Mouse (Mus musculus) hindbrain, embryonic 14.5 days (tissue): Measurements from ENCODE around the gene Pign. TPM values are rescaled to one million over a fixed set of nuclear protein-coding genes. Genes with fewer than 3 reads are reported as not detected.

Experiments used
- ATAC-seq: fragments of 200-750 bp; cut with Nextera tagmentation; 2 replicates; pipeline ENCODE4 v1.8.0; 2017; ENCODE audit warnings: moderate number of reproducible peaks, mild to moderate bottlenecking, moderate TSS enrichment, moderate library complexity; ENCODE audit not compliant: low FRiP score
- DNase-seq: peaks from one replicate; pipeline ENCODE4 v3.0.0-alpha.2; 2015; ENCODE audit warnings: low spot score
- H3K27ac ChIP-seq: fragments of 300-500 bp; sonication (generic); 2 replicates; pipeline ENCODE4 v1.5.1; 2014; ENCODE audit warnings: mild to moderate bottlenecking, moderate library complexity
- H3K27me3 ChIP-seq: fragments of 300-500 bp; sonication (generic); 2 replicates; pipeline ENCODE4 v1.6.1; 2014; ENCODE audit warnings: mild to moderate bottlenecking, low read length, mixed read lengths; ENCODE audit not compliant: control insufficient read depth, insufficient read depth
- H3K36me3 ChIP-seq: fragments of 300-500 bp; sonication (generic); replicated peaks from 2 replicates; pipeline ENCODE4 v1.6.1; 2014; ENCODE audit not compliant: control insufficient read depth, insufficient read depth
- H3K4me1 ChIP-seq: fragments of 300-500 bp; sonication (generic); replicated peaks from 2 replicates; pipeline ENCODE4 v1.6.1; 2014; ENCODE audit warnings: antibody characterized with exemption, low read length, mixed read lengths; ENCODE audit not compliant: control insufficient read depth, insufficient read depth
- H3K4me2 ChIP-seq: fragments of 300-500 bp; sonication (generic); replicated peaks from 2 replicates; pipeline ENCODE4 v1.6.1; 2014; ENCODE audit warnings: mild to moderate bottlenecking, moderate library complexity
- H3K4me3 ChIP-seq: fragments of 300-500 bp; sonication (generic); replicated peaks from 2 replicates; pipeline ENCODE4 v1.5.1; 2014; ENCODE audit warnings: mild to moderate bottlenecking, low read length
- H3K9ac ChIP-seq: fragments of 300-500 bp; sonication (generic); 2 replicates; pipeline ENCODE4 v1.6.1; 2014
- H3K9me3 ChIP-seq: fragments of 300-500 bp; sonication (generic); 2 replicates; pipeline ENCODE4 v1.6.1; 2016; ENCODE audit warnings: low read length; ENCODE audit not compliant: control insufficient read depth
- WGBS: fragments of 180-500 bp; shearing (Covaris S2); extraction: QIAGEN DNeasy Blood & Tissue Kit; methylation state at CpG from one replicate; pipeline ENCODE4 v1.1.7; 2014; 5-methylcytosine and 5-hydroxymethylcytosine counted together
- polyA plus RNA-seq: library from polyadenylated mRNA; unstranded; fragments of >200 nt; fragmentation: Nextera tagmentation; extraction: Ambion mirVana; gene quantifications from 2 replicates; pipeline ENCODE4 v1.2.1, GENCODE M21; 2014

Pign gene
- polyA plus RNA-seq, 1 experiment from 2014 or later = 14.8 TPM

DNA sequence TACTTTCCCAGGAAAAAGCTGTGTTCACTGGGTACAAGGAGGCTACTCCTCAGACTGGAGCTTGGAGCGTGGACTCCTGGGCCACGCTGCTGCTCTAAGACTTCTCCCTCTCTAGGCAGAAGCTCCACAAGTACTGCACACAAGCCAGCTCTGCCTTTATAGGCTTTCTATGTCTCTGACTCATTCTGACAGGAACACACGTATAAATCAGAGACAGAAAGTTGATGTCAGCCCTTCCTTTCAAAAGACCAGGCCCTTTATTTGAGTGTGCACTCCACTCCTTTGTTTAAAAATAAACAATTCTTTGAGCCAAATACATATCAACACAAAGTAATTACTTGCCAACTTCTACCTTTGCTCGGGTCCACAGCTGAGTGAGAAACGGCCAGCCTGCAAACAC, 74.8 kb downstream of the Pign start:
- H3K9ac ChIP-seq = no peak overlapping the region
- no peaks in the 10 kb centered on the region for H3K4me1 ChIP-seq
- no peaks in the 10 kb centered on the region for H3K27me3 ChIP-seq
- H3K4me3 ChIP-seq = no peak overlapping the region
- H3K36me3 ChIP-seq = peaks cover 14% of the 10 kb centered on the region; the same call in 1 of the 2 replicates
- DNase-seq = no peak
- H3K9me3 ChIP-seq = no peaks in the 10 kb centered on the region
- no peak for ATAC-seq
- no peak overlapping the region for H3K4me2 ChIP-seq
- no peak overlapping the region for H3K27ac ChIP-seq
- 85% methylated on average over 5 of the region's 5 CpGs for WGBS

DNA sequence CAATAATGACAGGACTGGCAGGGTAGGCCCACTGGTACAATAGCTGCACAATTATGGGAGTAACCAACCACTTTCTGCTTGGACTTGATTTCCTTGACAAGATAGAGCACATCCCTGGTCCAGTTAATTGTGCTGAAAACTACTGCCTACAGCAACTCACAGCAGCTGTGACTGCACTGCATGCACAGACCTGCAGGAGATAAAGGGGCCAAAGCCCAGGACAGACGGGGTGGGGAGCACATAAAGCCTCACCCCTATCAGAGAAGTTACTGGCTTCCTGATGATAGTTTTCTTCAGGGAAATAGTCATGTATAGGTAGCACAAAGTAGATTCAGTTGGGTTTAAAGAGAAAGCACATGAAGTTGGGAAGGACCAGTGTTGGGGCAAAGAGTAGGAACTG, 80.7 kb downstream of the Pign start:
- no peak for DNase-seq
- Histone ChIP-seq H3K4me3 (no peak overlapping the region), H3K9ac (no peak overlapping the region), H3K9me3 (no peaks in the 10 kb centered on the region), H3K4me1 (no peaks in the 10 kb centered on the region), H3K27me3 (no peaks in the 10 kb centered on the region), H3K4me2 (no peak overlapping the region), H3K36me3 (peaks cover 9% of the 10 kb centered on the region), H3K27ac (no peak overlapping the region)
- 96% methylated on average over 1 of the region's 1 CpGs for WGBS
- ATAC-seq = no peak

DNA sequence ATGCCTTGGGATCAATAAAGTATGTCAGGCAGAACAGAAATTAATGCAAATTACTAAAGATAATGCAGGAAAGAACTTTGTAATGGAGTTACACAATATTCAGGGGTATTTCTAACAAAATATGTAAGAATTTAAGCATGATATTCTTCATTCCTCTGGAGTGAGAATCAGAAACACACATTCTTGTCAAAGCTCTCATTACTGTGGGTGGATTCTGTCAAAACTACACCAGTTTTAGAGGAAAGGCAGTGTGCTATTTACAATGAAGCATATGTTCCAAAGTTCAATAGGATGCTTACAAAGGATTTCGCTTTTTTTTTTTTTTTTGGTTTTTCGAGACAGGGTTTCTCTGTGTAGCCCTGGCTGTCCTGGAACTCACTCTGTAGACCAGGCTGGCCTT, 82.6 kb downstream of the Pign start:
- no peak overlapping the region for H3K9ac ChIP-seq
- no peaks in the 10 kb centered on the region for H3K9me3 ChIP-seq
- no peak overlapping the region for H3K4me3 ChIP-seq
- H3K4me1 ChIP-seq = no peaks in the 10 kb centered on the region
- ATAC-seq (no peak), DNase-seq (no peak)
- peaks cover 4% of the 10 kb centered on the region for H3K36me3 ChIP-seq
- H3K27me3 ChIP-seq = no peaks in the 10 kb centered on the region
- no peak overlapping the region for H3K4me2 ChIP-seq
- 97% methylated on average over 2 of the region's 2 CpGs for WGBS
- no peak overlapping the region for H3K27ac ChIP-seq

DNA sequence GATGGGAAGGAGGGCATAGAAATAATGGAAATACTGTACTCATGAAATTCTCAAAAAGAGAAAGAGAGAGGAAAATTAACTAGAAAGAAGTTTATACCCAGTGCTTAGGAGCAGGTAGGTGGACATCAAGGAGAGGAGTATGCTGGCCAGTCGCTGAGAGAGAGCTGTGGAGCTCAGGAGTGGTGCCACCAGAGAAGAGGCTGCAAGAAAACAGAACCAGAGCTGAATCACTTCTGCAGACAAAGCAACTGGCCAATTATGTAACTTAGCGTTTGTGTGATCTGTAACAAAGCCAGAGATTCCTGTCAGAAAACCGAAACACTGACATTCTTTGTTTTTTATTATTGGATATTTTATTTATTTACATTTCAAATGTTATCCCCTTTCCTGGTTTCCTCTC, 97.4 kb downstream of the Pign start:
- Histone ChIP-seq H3K27me3 (no peaks in the 10 kb centered on the region), H3K4me2 (no peak overlapping the region), H3K4me3 (no peak overlapping the region), H3K27ac (no peak overlapping the region), H3K9ac (no peak overlapping the region), H3K4me1 (no peaks in the 10 kb centered on the region), H3K9me3 (no peaks in the 10 kb centered on the region), H3K36me3 (peaks cover 10% of the 10 kb centered on the region)
- WGBS = 87% methylated on average over 3 of the region's 3 CpGs
- DNase-seq (no peak), ATAC-seq (no peak)

DNA sequence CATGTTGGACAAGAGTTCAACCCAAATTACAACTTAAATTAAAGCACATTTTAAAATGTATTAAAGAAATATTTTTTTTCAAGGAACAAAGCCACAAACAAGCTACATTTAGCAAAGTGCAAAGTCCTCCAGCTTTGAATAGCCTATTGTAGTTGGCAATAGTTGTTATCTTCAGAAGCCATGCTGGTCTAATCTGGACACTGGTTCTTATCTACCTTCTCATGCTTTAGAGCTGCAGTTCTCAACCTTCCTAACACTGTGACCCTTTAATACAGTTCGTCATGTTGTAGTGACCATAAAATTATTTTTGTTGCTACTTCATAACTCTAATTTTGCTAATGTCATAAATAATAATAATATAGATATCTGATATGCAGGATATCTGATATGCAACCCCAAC, 99.2 kb downstream of the Pign start:
- Histone ChIP-seq H3K27me3 (no peaks in the 10 kb centered on the region), H3K4me2 (no peak overlapping the region), H3K27ac (no peak overlapping the region), H3K9me3 (no peaks in the 10 kb centered on the region), H3K4me1 (no peaks in the 10 kb centered on the region), H3K4me3 (no peak overlapping the region), H3K36me3 (peaks cover 10% of the 10 kb centered on the region), H3K9ac (no peak overlapping the region)
- WGBS = 94% methylated on average over 1 of the region's 1 CpGs
- DNase-seq (no peak), ATAC-seq (no peak)

DNA sequence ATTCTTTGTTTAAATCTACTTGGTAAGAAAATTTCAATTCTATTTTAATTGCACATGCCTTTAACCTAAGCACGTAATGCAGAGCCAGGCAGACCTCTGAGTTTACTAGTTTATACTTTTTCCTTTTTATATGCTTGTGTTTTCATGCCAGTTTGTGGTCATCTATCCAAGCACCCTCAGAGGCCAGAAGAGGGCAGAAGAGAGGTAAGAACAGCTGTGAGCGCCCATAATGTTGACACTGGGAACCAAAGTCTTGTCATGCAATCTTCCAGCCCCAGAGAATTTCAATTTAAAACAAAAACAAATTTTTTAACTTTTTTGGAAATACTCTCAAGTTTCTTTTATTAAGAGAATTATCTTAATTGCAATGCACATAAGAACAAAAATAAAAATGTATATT, 99.7 kb downstream of the Pign start:
- H3K27ac ChIP-seq = no peak overlapping the region
- H3K4me2 ChIP-seq = no peak overlapping the region
- 88% methylated on average over 2 of the region's 2 CpGs for WGBS
- no peak overlapping the region for H3K9ac ChIP-seq
- no peaks in the 10 kb centered on the region for H3K4me1 ChIP-seq
- no peaks in the 10 kb centered on the region for H3K27me3 ChIP-seq
- DNase-seq (no peak), ATAC-seq (no peak)
- peaks cover 10% of the 10 kb centered on the region for H3K36me3 ChIP-seq
- H3K9me3 ChIP-seq = no peaks in the 10 kb centered on the region
- H3K4me3 ChIP-seq = no peak overlapping the region

DNA sequence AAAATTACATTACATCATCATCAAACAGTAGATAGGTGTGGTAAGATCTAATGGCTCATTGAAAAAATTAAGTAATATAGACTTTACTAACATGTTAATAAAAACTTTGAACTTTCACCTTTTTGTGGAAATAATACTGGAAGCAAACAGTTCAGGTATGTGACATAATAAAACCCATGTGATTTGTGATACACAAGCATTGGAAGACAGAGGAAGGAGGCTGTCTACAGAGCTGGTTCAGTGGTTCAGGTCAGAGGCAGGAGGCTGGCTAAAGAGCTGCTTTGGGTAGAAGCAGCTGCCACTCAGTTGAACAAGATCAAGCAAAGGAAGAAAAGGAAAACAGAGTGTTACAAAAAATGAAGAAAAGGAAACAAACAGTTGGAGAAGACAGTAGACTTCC, 107.4 kb downstream of the Pign start:
- Histone ChIP-seq H3K4me2 (no peak overlapping the region), H3K4me1 (no peaks in the 10 kb centered on the region), H3K27ac (no peak overlapping the region), H3K4me3 (no peak overlapping the region), H3K9ac (no peak overlapping the region), H3K36me3 (no peaks in the 10 kb centered on the region), H3K27me3 (no peaks in the 10 kb centered on the region), H3K9me3 (no peaks in the 10 kb centered on the region)
- ATAC-seq = no peak
- DNase-seq = no peak

DNA sequence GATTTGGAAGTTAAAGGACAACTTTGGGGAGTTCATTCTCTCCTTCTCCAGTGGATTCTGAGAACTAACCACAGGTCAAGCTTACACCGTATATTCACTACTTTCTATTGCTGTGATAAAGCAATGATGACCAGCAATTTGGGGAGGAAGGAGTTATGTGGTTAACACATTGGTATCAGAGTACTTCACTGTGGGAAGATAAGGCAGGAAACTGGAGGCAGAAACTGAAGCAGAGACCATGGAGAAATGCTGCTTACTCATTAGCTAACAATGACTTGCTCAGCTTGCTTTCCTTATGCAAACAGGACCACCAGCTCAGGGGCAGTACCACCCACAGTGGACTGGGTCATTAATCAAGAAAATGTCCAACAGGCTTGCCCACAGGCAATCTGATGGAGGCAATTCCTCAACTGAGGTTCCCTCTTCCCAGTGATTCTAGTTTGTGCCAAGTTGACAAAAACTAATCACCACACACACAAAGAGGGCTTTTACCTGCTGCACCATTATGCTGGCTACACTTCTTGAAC, 108.2 kb downstream of the Pign start:
- WGBS = 63% methylated on average over 1 of the region's 1 CpGs
- no peak for DNase-seq

DNA sequence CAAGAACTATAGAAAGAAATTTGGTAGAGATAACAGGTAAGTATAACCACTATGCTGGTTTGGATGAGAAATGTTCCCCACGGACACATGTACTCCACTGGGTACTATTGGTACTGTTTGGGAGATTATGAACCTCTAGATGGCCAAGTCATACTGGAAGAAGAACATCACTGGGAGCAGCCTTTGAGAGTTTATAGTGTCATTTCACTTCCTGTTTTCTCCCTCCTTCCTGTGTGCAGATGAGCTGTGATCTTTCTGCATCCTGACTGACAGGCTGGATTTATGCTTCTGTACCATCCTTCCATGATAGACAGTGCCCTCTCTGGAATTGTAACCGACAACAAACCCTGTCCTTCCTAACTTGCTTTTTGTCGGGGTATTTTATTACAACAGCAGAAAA, 110.3 kb downstream of the Pign start:
- H3K4me2 ChIP-seq = no peak overlapping the region
- DNase-seq (no peak), ATAC-seq (no peak)
- H3K27ac ChIP-seq = no peak overlapping the region
- no peak overlapping the region for H3K9ac ChIP-seq
- H3K4me3 ChIP-seq = no peak overlapping the region
- H3K27me3 ChIP-seq = no peaks in the 10 kb centered on the region
- H3K9me3 ChIP-seq = no peaks in the 10 kb centered on the region
- no peaks in the 10 kb centered on the region for H3K4me1 ChIP-seq
- 90% methylated on average over 3 of the region's 3 CpGs for WGBS
- no peaks in the 10 kb centered on the region; the same call in 1 of the 2 replicates for H3K36me3 ChIP-seq

More for the DNA sequence above, 108.2 kb downstream of the Pign start:
- Histone ChIP-seq H3K4me3 (no peak overlapping the region), H3K4me2 (no peak overlapping the region), H3K27me3 (no peaks in the 10 kb centered on the region), H3K4me1 (no peaks in the 10 kb centered on the region), H3K27ac (no peak overlapping the region), H3K9ac (no peak overlapping the region), H3K36me3 (no peaks in the 10 kb centered on the region; the same call in 1 of the 2 replicates), H3K9me3 (no peaks in the 10 kb centered on the region)
- ATAC-seq = no peak

DNA sequence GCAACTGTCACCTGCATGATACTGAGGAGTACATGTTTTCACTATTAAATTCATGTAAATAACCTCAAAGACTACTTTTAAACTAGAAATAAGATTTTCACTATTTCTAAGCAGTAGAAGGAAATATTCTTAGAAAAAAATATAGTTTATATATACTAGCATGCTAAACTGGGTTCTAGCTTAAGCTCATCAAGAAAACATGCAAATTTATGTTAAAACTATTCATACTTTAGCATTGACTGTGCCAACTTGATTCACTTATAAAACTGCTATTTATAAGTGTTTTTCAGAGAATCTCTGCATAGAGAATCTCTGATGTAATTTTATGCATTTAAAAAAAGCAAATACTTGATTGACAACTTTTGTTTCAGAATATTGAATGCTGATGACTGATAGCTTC, 113.3 kb downstream of the Pign start:
- Histone ChIP-seq H3K27ac (no peak overlapping the region), H3K4me1 (no peaks in the 10 kb centered on the region), H3K36me3 (peaks cover 1% of the 10 kb centered on the region; the same call in 1 of the 2 replicates), H3K27me3 (no peaks in the 10 kb centered on the region), H3K4me3 (no peak overlapping the region), H3K9me3 (no peaks in the 10 kb centered on the region), H3K4me2 (no peak overlapping the region), H3K9ac (no peak overlapping the region)
- no peak for ATAC-seq
- DNase-seq = no peak
